Mouse (Mus musculus) brown adipose tissue, adult 24 weeks (tissue): Measurements from ENCODE around the gene H2afz. TPM values are rescaled to one million over a fixed set of nuclear protein-coding genes. Genes with fewer than 3 reads are reported as not detected.
"Not testable (repeated sequence)": the region's sequence is repeated elsewhere in the genome, so short reads cannot be mapped to it uniquely, and the experiment has no call there.

ENCODE experiments used
- H3K27ac ChIP-seq: fragments of 200-500 bp; replicated peaks from 2 replicates; pipeline ENCODE4 v1.5.1; 2012; ENCODE audit warnings: low read depth, mild to moderate bottlenecking, low read length
- H3K4me1 ChIP-seq: fragments of 200-500 bp; 2 replicates; pipeline ENCODE4 v1.6.1; 2012; ENCODE audit warnings: low read length, mixed read lengths; ENCODE audit not compliant: control insufficient read depth, insufficient read depth, insufficient read length
- H3K4me3 ChIP-seq: fragments of 200-500 bp; 2 replicates; pipeline ENCODE4 v1.5.1; 2012; ENCODE audit warnings: low read depth, mild to moderate bottlenecking, low read length, moderate library complexity; ENCODE audit not compliant: insufficient read depth
- polyA plus RNA-seq: library from polyadenylated mRNA; stranded (reverse); fragments of >200 nt; gene quantifications from 2 replicates; pipeline ENCODE4 v1.2.4, GENCODE M21; 2012; ENCODE audit not compliant: missing spikeins, insufficient read depth, insufficient read length

H2afz gene
- polyA plus RNA-seq, 1 experiment: 134 TPM

- not testable (repeated sequence) for H3K4me3 ChIP-seq, H3K4me1 ChIP-seq, H3K27ac ChIP-seq
Measured at GRCm38 (mm10) chr3:137853011-137853410, 11.3 kb upstream of the H2afz start.

GRCm38 (mm10) chr3:137855328-137855727, 9.0 kb upstream of the H2afz start:
- no peaks in the 10 kb centered on the region for H3K4me1 ChIP-seq
- no peak overlapping the region for H3K27ac ChIP-seq
- no peak overlapping the region for H3K4me3 ChIP-seq

GRCm38 (mm10) chr3:137856061-137856460, 8.2 kb upstream of the H2afz start:
- no peak overlapping the region for H3K4me3 ChIP-seq
- no peaks in the 10 kb centered on the region for H3K4me1 ChIP-seq
- no peak overlapping the region for H3K27ac ChIP-seq

GRCm38 (mm10) chr3:137860394-137861170, 3.7 kb upstream of the H2afz start:
- Histone ChIP-seq H3K4me3 (no peak overlapping the region), H3K4me1 (no peaks in the 10 kb centered on the region), H3K27ac (no peak overlapping the region)

GRCm38 (mm10) chr3:137861436-137861835, 2.9 kb upstream of the H2afz start:
- Histone ChIP-seq H3K4me1 (no peaks in the 10 kb centered on the region), H3K4me3 (no peak overlapping the region), H3K27ac (no peak overlapping the region)

- H3K4me1 ChIP-seq: no peaks in the 10 kb centered on the region
- H3K4me3 ChIP-seq: no peak overlapping the region
- H3K27ac ChIP-seq: no peak overlapping the region
Measured at GRCm38 (mm10) chr3:137862600-137862999, 1.7 kb upstream of the H2afz start.

- H3K27ac ChIP-seq: peak overlapping the region; percentile 87
- H3K4me3 ChIP-seq: peak overlapping the region; percentile 77
Measured at GRCm38 (mm10) chr3:137863330-137864123, 760 bp upstream of the H2afz start.

GRCm38 (mm10) chr3:137864988-137865982, 998 bp downstream of the H2afz start:
- H3K4me1 ChIP-seq: no peaks in the 10 kb centered on the region
- peak overlapping the region; percentile 79 for H3K4me3 ChIP-seq
- H3K27ac ChIP-seq: 0 out of 2 replicates have a peak overlapping the region, but pooled peaks have one; percentile 40

More at GRCm38 (mm10) chr3:137863330-137864123, 760 bp upstream of the H2afz start:
- no peaks in the 10 kb centered on the region for H3K4me1 ChIP-seq

- peak overlapping the region; percentile 73 for H3K27ac ChIP-seq
- H3K4me1 ChIP-seq: no peaks in the 10 kb centered on the region
- H3K4me3 ChIP-seq: peak overlapping the region; percentile 89
Measured at GRCm38 (mm10) chr3:137867133-137867436, 2.8 kb downstream of the H2afz start.

GRCm38 (mm10) chr3:137867437-137868093, 3.3 kb downstream of the H2afz start, which contains the start of gene Dnajb14:
Gene Dnajb14 (plus strand): TSS chr3:137867675.
- Histone ChIP-seq H3K4me3 (peak within 1 kb of the TSS; percentile 89), H3K4me1 (no peaks in the 10 kb centered on the region), H3K27ac (peak within 1 kb of the TSS; percentile 81)

GRCm38 (mm10) chr3:137868094-137868913, 4.0 kb downstream of the H2afz start:
- H3K4me3 ChIP-seq: peak overlapping the region; percentile 89
- H3K27ac ChIP-seq: peak overlapping the region; percentile 81
- H3K4me1 ChIP-seq: no peaks in the 10 kb centered on the region

- no peak overlapping the region for H3K4me3 ChIP-seq
- H3K4me1 ChIP-seq: no peaks in the 10 kb centered on the region
- no peak overlapping the region for H3K27ac ChIP-seq
Measured at GRCm38 (mm10) chr3:137869395-137869794, 5.1 kb downstream of the H2afz start.

GRCm38 (mm10) chr3:137879313-137879712, 15.0 kb downstream of the H2afz start:
- Histone ChIP-seq H3K4me3 (no peak overlapping the region), H3K4me1 (no peaks in the 10 kb centered on the region; the same call in 1 of the 2 replicates), H3K27ac (no peak overlapping the region; the same call in 1 of the 2 replicates)
